Comparison of ENCODE assay signal across 7 mouse cellular contexts in the genomic region with DNA sequence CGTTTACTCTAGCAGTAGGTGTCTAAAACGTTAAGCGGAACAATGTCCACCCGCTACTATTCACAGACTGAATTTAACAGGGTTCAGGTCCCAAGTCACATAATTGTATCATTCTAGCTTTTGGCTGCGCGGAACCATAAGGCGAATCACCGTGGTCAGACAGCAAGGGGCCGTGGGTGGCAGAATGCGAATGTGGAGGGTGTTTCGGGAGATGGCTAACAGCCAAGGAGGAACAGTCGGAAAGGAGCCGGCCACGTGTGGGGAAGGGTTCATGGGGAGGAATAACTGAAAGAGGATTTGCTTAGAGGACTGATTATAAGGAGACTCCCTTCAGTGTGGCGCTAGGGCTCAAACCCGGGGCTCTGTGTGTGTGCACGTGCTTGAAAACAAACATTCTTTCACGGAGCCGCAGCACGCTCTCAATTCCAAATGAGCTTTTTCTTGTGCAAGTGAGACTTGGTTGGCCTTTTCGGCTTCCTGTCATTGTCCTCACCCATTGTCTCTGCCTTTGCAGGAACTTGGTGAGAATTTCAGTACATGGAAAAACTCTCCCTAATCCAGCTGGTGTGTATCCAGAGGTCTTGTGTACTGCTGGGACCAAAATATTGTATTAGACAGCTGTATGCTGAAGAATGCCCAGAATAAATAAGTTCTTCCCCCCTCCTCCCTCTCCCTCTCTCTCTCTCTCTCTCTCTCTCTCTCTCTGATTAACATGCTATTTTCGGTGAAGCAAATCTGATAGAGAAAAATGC.
DNase-seq lines count a peak whose midpoint lies in the region; ATAC-seq and TF ChIP-seq lines count a peak whose summit lies in the region.

No protein-coding gene starts in this region.

- 13% methylated on average over 22 of the region's 22 CpGs for WGBS in forebrain, postnatal 0 days
- 21% methylated on average over 22 of the region's 22 CpGs for WGBS in hindbrain, embryonic 13.5 days
- WGBS in liver, embryonic 13.5 days (ENCODE audit: insufficient replicate concordance), result 36% methylated on average over 22 of the region's 22 CpGs
- 13% methylated on average over 22 of the region's 22 CpGs for WGBS in midbrain, postnatal 0 days

- TF ChIP-seq CTCF in forebrain, postnatal 0 days (IDR thresholded peaks at IDR 0.05; ENCODE audit: low read depth), result no peak
- TF ChIP-seq CTCF in midbrain, postnatal 0 days (IDR thresholded peaks at IDR 0.05), result no peak

- in situ Hi-C loops in ES-E14 (cut with MboI; ENCODE audit: low sequenced_read_pairs in 2 of 2, unreplicated experiment in 2 of 2), result loop anchor here (25.0 kb wide), 2 partner anchors 260 to 835 kb away; no protein-coding TSS in a partner anchor

- DNase-seq in ES-E14 (ENCODE audit: low read depth, low spot score) (no peak), ZHBTc4 (ENCODE audit: low read depth, low spot score) (peak; percentile 31)
- DNase-seq in forebrain, postnatal 0 days, result no peak
- no peak for DNase-seq in liver, embryonic 13.5 days
- DNase-seq in midbrain, postnatal 0 days (ENCODE audit: low spot score), result peak; percentile 26
- no peak for DNase-seq in thymus, postnatal 14 days

- ATAC-seq in forebrain, postnatal 0 days, result peak; percentile 78
- ATAC-seq in hindbrain, embryonic 13.5 days (ENCODE audit: low FRiP score), result peak; percentile 68
- ATAC-seq in liver, embryonic 13.5 days (ENCODE audit: low read depth), result no peak
- ATAC-seq in midbrain, postnatal 0 days (ENCODE audit: low FRiP score), result no peak

- H3K9ac ChIP-seq in ES-E14 (ENCODE audit: insufficient read depth, low read depth, low read length, poor library complexity, severe bottlenecking), result peak overlapping the region; percentile 31; the same call in 1 of the 2 replicates
- H3K9ac ChIP-seq in forebrain, postnatal 0 days, result peak overlapping the region; percentile 40
- peak overlapping the region; percentile 55; the same call in 1 of the 2 replicates for H3K9ac ChIP-seq in hindbrain, embryonic 13.5 days
- peak overlapping the region; percentile 14; the same call in 1 of the 2 replicates for H3K9ac ChIP-seq in liver, embryonic 13.5 days
- no peak overlapping the region; the same call in 1 of the 2 replicates for H3K9ac ChIP-seq in midbrain, postnatal 0 days (replicated peaks; ENCODE audit: low read length, poor library complexity, severe bottlenecking)

- no peak overlapping the region for H3K4me3 ChIP-seq in ES-E14 (ENCODE audit: insufficient read depth in 1 of 2, low read depth in 1 of 2, low read length in 2 of 2, poor library complexity in 1 of 2, severe bottlenecking in 1 of 2)
- peak overlapping the region; percentile 25 for H3K4me3 ChIP-seq in forebrain, postnatal 0 days (ENCODE audit: low read depth, low read length)
- peak overlapping the region; percentile 25 for H3K4me3 ChIP-seq in hindbrain, embryonic 13.5 days
- H3K4me3 ChIP-seq in liver, embryonic 13.5 days (replicated peaks), result peak overlapping the region; percentile 18
- H3K4me3 ChIP-seq in midbrain, postnatal 0 days (ENCODE audit: low read depth, low read length), result peak overlapping the region; percentile 22; the same call in 1 of the 2 replicates

- peak overlapping the region; percentile 57 for H3K4me2 ChIP-seq in forebrain, postnatal 0 days (ENCODE audit: low read depth)
- H3K4me2 ChIP-seq in hindbrain, embryonic 13.5 days, result peak overlapping the region; percentile 53
- peak overlapping the region; percentile 51 for H3K4me2 ChIP-seq in liver, embryonic 13.5 days
- H3K4me2 ChIP-seq in midbrain, postnatal 0 days (ENCODE audit: low read depth, low read length, poor library complexity, severe bottlenecking), result peak overlapping the region; percentile 54

- H3K4me1 ChIP-seq in ES-E14 (ENCODE audit: control insufficient read depth in 2 of 2, insufficient read depth in 2 of 2, low read length in 2 of 2, poor library complexity in 1 of 2), result peaks cover 0 to 2% of the 10 kb centered on the region in 2 experiments; a peak in 1 of 4 replicates
- peaks cover 13% of the 10 kb centered on the region for H3K4me1 ChIP-seq in forebrain, postnatal 0 days (ENCODE audit: insufficient read depth)
- H3K4me1 ChIP-seq in hindbrain, embryonic 13.5 days (replicated peaks), result peaks cover 7% of the 10 kb centered on the region
- 0 out of 2 replicates have a peak, but pooled peaks cover 6% of the 10 kb centered on the region for H3K4me1 ChIP-seq in liver, embryonic 13.5 days (replicated peaks)
- peaks cover 2% of the 10 kb centered on the region; the same call in 1 of the 2 replicates for H3K4me1 ChIP-seq in midbrain, postnatal 0 days (ENCODE audit: insufficient read depth, low read length)

- no peaks in the 10 kb centered on the region for H3K9me3 ChIP-seq in ES-E14 (ENCODE audit: control insufficient read depth, insufficient read depth, low read depth, low read length)
- no peaks in the 10 kb centered on the region for H3K9me3 ChIP-seq in forebrain, postnatal 0 days (ENCODE audit: low read length)
- H3K9me3 ChIP-seq in hindbrain, embryonic 13.5 days, result no peaks in the 10 kb centered on the region
- no peaks in the 10 kb centered on the region for H3K9me3 ChIP-seq in liver, embryonic 13.5 days (replicated peaks)
- H3K9me3 ChIP-seq in midbrain, postnatal 0 days (ENCODE audit: low read length), result no peaks in the 10 kb centered on the region

- no peaks in the 10 kb centered on the region for H3K36me3 ChIP-seq in ES-E14 (ENCODE audit: control insufficient read depth, insufficient read depth, low read length, poor library complexity, severe bottlenecking)
- H3K36me3 ChIP-seq in forebrain, postnatal 0 days (ENCODE audit: insufficient read depth), result no peaks in the 10 kb centered on the region
- no peaks in the 10 kb centered on the region for H3K36me3 ChIP-seq in hindbrain, embryonic 13.5 days
- no peaks in the 10 kb centered on the region for H3K36me3 ChIP-seq in liver, embryonic 13.5 days
- H3K36me3 ChIP-seq in midbrain, postnatal 0 days (ENCODE audit: insufficient read depth, low read length), result no peaks in the 10 kb centered on the region

- H3K27ac ChIP-seq in ES-E14 (ENCODE audit: insufficient read depth, low read depth, low read length, poor library complexity, severe bottlenecking), result no peak overlapping the region
- H3K27ac ChIP-seq in forebrain, postnatal 0 days (ENCODE audit: low read depth, low read length), result peak overlapping the region; percentile 54
- H3K27ac ChIP-seq in hindbrain, embryonic 13.5 days, result peak overlapping the region; percentile 69
- H3K27ac ChIP-seq in liver, embryonic 13.5 days, result no peak overlapping the region
- H3K27ac ChIP-seq in midbrain, postnatal 0 days (ENCODE audit: low read depth, low read length), result no peak overlapping the region

- no peaks in the 10 kb centered on the region for H3K27me3 ChIP-seq in forebrain, postnatal 0 days (ENCODE audit: insufficient read depth, low read length)
- H3K27me3 ChIP-seq in hindbrain, embryonic 13.5 days, result no peaks in the 10 kb centered on the region
- 0 out of 2 replicates have a peak, but pooled peaks cover 3% of the 10 kb centered on the region for H3K27me3 ChIP-seq in liver, embryonic 13.5 days
- H3K27me3 ChIP-seq in midbrain, postnatal 0 days (ENCODE audit: insufficient read depth, low read length), result no peaks in the 10 kb centered on the region

TF ChIP-seq in ES-E14, 5 proteins besides CTCF, POLR2A, EP300 and RAD21:
- TF ChIP-seq ZC3H11A (IDR thresholded peaks at IDR 0.05; ENCODE audit: borderline replicate concordance, low read depth, low read length), result no peak
- TF ChIP-seq CHD2 (IDR thresholded peaks at IDR 0.05; ENCODE audit: low read depth, low read length), result no peak
- TF ChIP-seq ZNF384 (IDR thresholded peaks at IDR 0.05; ENCODE audit: low read depth, low read length), result no peak
- TF ChIP-seq MAFK (IDR thresholded peaks at IDR 0.05; ENCODE audit: insufficient read depth, low read depth, low read length), result no peak
- TF ChIP-seq HCFC1 (IDR thresholded peaks at IDR 0.05; ENCODE audit: borderline replicate concordance, insufficient read depth, low read length), result no peak

Comparison
In these comparisons a context has a peak if more than half of its experiments do, and no peak if none do; other contexts are left out.
1. DNase-seq: peak in ZHBTc4 (single experiment) and midbrain, postnatal 0 days (single experiment); none in ES-E14 (single experiment), forebrain, postnatal 0 days (single experiment), liver, embryonic 13.5 days (single experiment) and thymus, postnatal 14 days (single experiment).
2. H3K27ac ChIP-seq: peak in forebrain, postnatal 0 days (single experiment) and hindbrain, embryonic 13.5 days (single experiment); none in ES-E14 (single experiment), liver, embryonic 13.5 days (single experiment) and midbrain, postnatal 0 days (single experiment).
3. H3K4me3 ChIP-seq: peak in forebrain, postnatal 0 days (single experiment), hindbrain, embryonic 13.5 days (single experiment), liver, embryonic 13.5 days (single experiment) and midbrain, postnatal 0 days (single experiment); none in ES-E14 (0 of 2).
4. ATAC-seq: peak in forebrain, postnatal 0 days (single experiment) and hindbrain, embryonic 13.5 days (single experiment); none in liver, embryonic 13.5 days (single experiment) and midbrain, postnatal 0 days (single experiment).
5. Peak in every context shown above with its lines, with median percentiles within 50 percentile points of each other: H3K4me2 ChIP-seq.